Mouse (Mus musculus) C2C12 (cell line): Measurements from ENCODE around the gene Gm11985.

Experiments
- CTCF ChIP-seq: IDR thresholded peaks from one replicate; pipeline ENCODE4 v1.5.1; 2011; ENCODE audit not compliant: control insufficient read depth, insufficient read depth, insufficient read length
- FOSL1 ChIP-seq: IDR thresholded peaks from one replicate; pipeline ENCODE4 v1.8.0; 2011; ENCODE audit warnings: mild to moderate bottlenecking, low read length; ENCODE audit not compliant: poor library complexity, insufficient read depth, severe bottlenecking
- MAX ChIP-seq: IDR thresholded peaks from one replicate; pipeline ENCODE4 v1.6.1; 2011; ENCODE audit warnings: mild to moderate bottlenecking, control low read depth
- MYOG ChIP-seq: IDR thresholded peaks from one replicate; pipeline ENCODE4 v1.6.1; 2011; ENCODE audit not compliant: control insufficient read depth, insufficient read length; ENCODE audit errors: extremely low read depth
- USF1 ChIP-seq: IDR thresholded peaks from one replicate; pipeline ENCODE4 v1.6.1; 2011; ENCODE audit warnings: low read depth, mild to moderate bottlenecking, control low read depth, moderate library complexity

DNA sequence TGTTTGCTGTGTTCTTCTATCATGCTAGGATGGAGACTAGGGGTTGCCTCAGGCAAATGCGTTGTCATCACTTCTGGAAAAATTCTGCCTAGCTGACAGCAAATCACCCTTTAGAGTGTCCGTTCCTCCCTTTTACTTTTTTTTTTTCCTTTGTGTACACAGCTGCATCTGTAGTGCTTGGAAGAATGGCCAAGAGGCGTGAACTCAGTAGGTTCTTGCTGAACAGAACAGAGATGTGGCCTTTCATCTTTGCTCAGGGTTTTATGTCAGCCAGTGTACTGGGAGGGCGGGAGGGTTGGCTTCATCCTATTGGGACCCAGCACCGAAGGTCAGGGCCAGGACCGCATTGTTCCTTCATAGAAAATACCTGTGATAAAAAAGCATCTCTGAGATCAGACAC, 53.1 kb downstream of the Gm11985 start:
- TF ChIP-seq CTCF (no peak), USF1 (no peak), MAX (no peak), FOSL1 (no peak), MYOG (no peak)
